Mouse (Mus musculus) lung, postnatal 14 days (tissue): Measurements from ENCODE around the gene Olfr26.
"Not testable (repeated sequence)": the region's sequence is repeated elsewhere in the genome, so short reads cannot be mapped to it uniquely, and the experiment has no call there.

Experiments
- DNase-seq: peaks from one replicate; pipeline ENCODE4 v3.0.0; 2021

The Olfr26 gene

GRCm38 (mm10) chr9:38854760-38855159 lies at the start of gene Olfr26:
Gene Olfr26 (plus strand): TSS chr9:38855060.
- DNase-seq, result no peak

GRCm38 (mm10) chr9:38805696-38806095 lies 49.2 kb upstream of the Olfr26 start:
- no peak for DNase-seq

DNA sequence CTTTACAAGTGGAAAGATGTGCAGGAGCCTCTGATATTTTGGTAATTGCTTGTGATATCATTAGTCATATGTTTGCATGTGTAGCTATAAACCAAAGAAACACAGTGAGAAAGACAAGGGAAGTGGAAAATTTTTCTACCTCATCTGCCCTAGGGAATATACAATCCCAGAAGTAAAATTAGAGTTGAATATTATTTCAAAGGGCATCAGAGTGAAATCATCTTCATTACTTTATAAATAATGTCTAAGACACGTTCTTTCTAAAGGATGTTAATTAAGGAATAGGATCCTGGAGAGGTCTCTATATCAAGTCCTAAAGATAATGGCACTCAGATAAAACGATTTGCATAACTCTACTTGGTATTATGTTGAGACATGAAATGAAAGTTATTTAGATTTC lies 40.5 kb upstream of the Olfr26 start, which contains the start of gene Olfr922:
Olfr922 (plus strand) TSS at position 301 of the 400 bp plus-strand sequence.
- DNase-seq, result no peak

GRCm38 (mm10) chr9:38815458-38815986 lies 39.3 kb upstream of the Olfr26 start:
- no peak for DNase-seq

GRCm38 (mm10) chr9:38826245-38826644 lies 28.6 kb upstream of the Olfr26 start, which contains the start of gene Olfr923:
Gene Olfr923 (plus strand): TSS chr9:38826545.
- no peak for DNase-seq

- no peak for DNase-seq
Measured at GRCm38 (mm10) chr9:38833027-38833426, 21.8 kb upstream of the Olfr26 start.

- no peak for DNase-seq
Measured at GRCm38 (mm10) chr9:38844149-38844548, 10.7 kb upstream of the Olfr26 start, which contains the start of gene Olfr924. Gene Olfr924 (plus strand): TSS chr9:38844449.

DNA sequence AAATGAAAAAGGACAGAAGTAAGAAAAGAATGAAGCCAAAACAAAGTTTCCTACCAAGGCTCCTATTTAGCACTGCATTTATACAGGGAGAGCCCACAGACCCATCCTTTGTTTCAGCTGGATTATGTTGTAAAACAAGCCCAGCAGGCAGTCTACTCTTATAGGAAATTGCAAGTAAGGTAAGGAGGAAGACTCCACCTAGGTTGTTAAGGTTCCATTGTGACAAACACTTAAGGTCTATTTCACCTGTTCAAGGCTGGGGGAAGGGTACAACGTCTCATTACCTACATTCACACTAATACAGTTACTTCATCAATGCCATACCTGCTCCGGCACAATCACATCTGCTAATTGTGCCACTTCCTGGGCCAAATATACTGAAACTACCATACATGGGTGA lies 20.0 kb downstream of the Olfr26 start:
- not testable (repeated sequence) for DNase-seq

DNA sequence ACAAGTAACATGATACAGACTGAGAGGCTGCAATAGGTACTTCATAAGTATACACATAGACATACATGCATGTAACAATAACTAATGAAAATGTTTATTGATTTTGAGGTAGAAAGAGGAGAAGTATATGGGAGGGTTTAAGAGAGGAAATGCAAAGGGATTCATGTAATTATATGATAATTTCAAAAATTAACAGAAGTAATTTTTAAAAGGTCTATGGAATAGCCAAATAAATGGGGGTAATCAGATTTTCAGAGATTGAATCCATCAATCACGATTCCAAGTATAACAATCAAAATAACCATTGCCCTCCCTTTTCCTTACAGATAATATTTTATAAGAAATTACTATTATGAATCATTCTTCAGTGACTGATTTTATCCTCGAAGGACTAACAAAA lies 22.0 kb downstream of the Olfr26 start, which contains the start of gene Olfr926:
Olfr926 (plus strand) TSS at position 301 of the 400 bp plus-strand sequence.
- DNase-seq, result no peak
